Mouse (Mus musculus): ENCODE results near the gene Ptp4a2. TPM values are rescaled to one million over a fixed set of nuclear protein-coding genes. Genes with fewer than 3 reads are reported as not detected.

The Ptp4a2 gene
- polyA plus RNA-seq, 1 experiment from 2014 or later: 347 TPM

GRCm38 (mm10) chr4:129785178-129785577, 25.8 kb upstream of the Ptp4a2 start:
- peaks cover 16% of the 10 kb centered on the region for H3K4me1 ChIP-seq
- no peaks in the 10 kb centered on the region for H3K9me3 ChIP-seq (replicated peaks)
- H3K27ac ChIP-seq: no peak overlapping the region
- no peak for ATAC-seq (ENCODE audit: low FRiP score)
- H3K9ac ChIP-seq: no peak overlapping the region
- H3K36me3 ChIP-seq: no peaks in the 10 kb centered on the region
- H3K4me2 ChIP-seq (replicated peaks): no peak overlapping the region
- H3K27me3 ChIP-seq: no peaks in the 10 kb centered on the region
- H3K4me3 ChIP-seq: no peak overlapping the region
- 4% methylated on average over 4 of the region's 4 CpGs for WGBS

GRCm38 (mm10) chr4:129788693-129789092, 22.3 kb upstream of the Ptp4a2 start:
- Histone ChIP-seq H3K36me3 (no peaks in the 10 kb centered on the region), H3K27ac (no peak overlapping the region), H3K9ac (no peak overlapping the region), H3K27me3 (no peaks in the 10 kb centered on the region), H3K4me2 (replicated peaks) (no peak overlapping the region), H3K4me3 (no peak overlapping the region), H3K9me3 (replicated peaks) (no peaks in the 10 kb centered on the region), H3K4me1 (0 out of 2 replicates have a peak, but pooled peaks cover 8% of the 10 kb centered on the region)
- WGBS: 73% methylated on average over 8 of the region's 8 CpGs
- no peak for ATAC-seq (ENCODE audit: low FRiP score)

GRCm38 (mm10) chr4:129789635-129790034, 21.4 kb upstream of the Ptp4a2 start:
- Histone ChIP-seq H3K4me1 (peaks cover 9% of the 10 kb centered on the region; the same call in 1 of the 2 replicates), H3K27ac (no peak overlapping the region), H3K4me3 (no peak overlapping the region), H3K27me3 (no peaks in the 10 kb centered on the region), H3K9ac (no peak overlapping the region), H3K9me3 (replicated peaks) (no peaks in the 10 kb centered on the region), H3K4me2 (replicated peaks) (no peak overlapping the region), H3K36me3 (no peaks in the 10 kb centered on the region)
- no peak for ATAC-seq (ENCODE audit: low FRiP score)
- WGBS: 90% methylated on average over 2 of the region's 2 CpGs

- no peaks in the 10 kb centered on the region for H3K9me3 ChIP-seq (replicated peaks)
- no peak overlapping the region for H3K27ac ChIP-seq
- H3K4me2 ChIP-seq (replicated peaks): no peak overlapping the region
- H3K9ac ChIP-seq: no peak overlapping the region
- WGBS: 73% methylated on average over 3 of the region's 3 CpGs
- no peak overlapping the region for H3K4me3 ChIP-seq
- ATAC-seq (ENCODE audit: low FRiP score): no peak
- peaks cover 3% of the 10 kb centered on the region; the same call in 1 of the 2 replicates for H3K27me3 ChIP-seq
- H3K4me1 ChIP-seq: peaks cover 16% of the 10 kb centered on the region
- H3K36me3 ChIP-seq: no peaks in the 10 kb centered on the region
These were observed 20.5 kb upstream of the Ptp4a2 start for GRCm38 (mm10) chr4:129790475-129790874.

- H3K27me3 ChIP-seq: peaks cover 6% of the 10 kb centered on the region; the same call in 1 of the 2 replicates
- H3K4me1 ChIP-seq: peaks cover 20% of the 10 kb centered on the region
- no peaks in the 10 kb centered on the region for H3K36me3 ChIP-seq
- no peaks in the 10 kb centered on the region for H3K9me3 ChIP-seq (replicated peaks)
- H3K27ac ChIP-seq: no peak overlapping the region
- WGBS: 11% methylated on average over 1 of the region's 1 CpGs
- H3K9ac ChIP-seq: no peak overlapping the region
- no peak for ATAC-seq (ENCODE audit: low FRiP score)
- no peak overlapping the region for H3K4me3 ChIP-seq
- H3K4me2 ChIP-seq (replicated peaks): no peak overlapping the region
These were observed 19.6 kb upstream of the Ptp4a2 start for GRCm38 (mm10) chr4:129791399-129791798.

- Histone ChIP-seq H3K27ac (no peak overlapping the region), H3K9me3 (replicated peaks) (no peaks in the 10 kb centered on the region), H3K27me3 (peaks cover 6% of the 10 kb centered on the region; the same call in 1 of the 2 replicates), H3K36me3 (no peaks in the 10 kb centered on the region), H3K4me1 (peaks cover 20% of the 10 kb centered on the region), H3K9ac (no peak overlapping the region), H3K4me2 (replicated peaks) (no peak overlapping the region), H3K4me3 (no peak overlapping the region)
- WGBS: 87% methylated on average over 7 of the region's 7 CpGs
- no peak for ATAC-seq (ENCODE audit: low FRiP score)
These were observed 18.3 kb upstream of the Ptp4a2 start for GRCm38 (mm10) chr4:129792666-129793202.

GRCm38 (mm10) chr4:129793713-129794329, 17.2 kb upstream of the Ptp4a2 start:
- no peak for ATAC-seq (ENCODE audit: low FRiP score)
- WGBS: 59% methylated on average over 5 of the region's 5 CpGs

GRCm38 (mm10) chr4:129795151-129795860, 15.7 kb upstream of the Ptp4a2 start:
- H3K27me3 ChIP-seq: peaks cover 6% of the 10 kb centered on the region; the same call in 1 of the 2 replicates
- H3K9me3 ChIP-seq (replicated peaks): no peaks in the 10 kb centered on the region
- H3K9ac ChIP-seq: 0 out of 2 replicates have a peak overlapping the region, but pooled peaks have one; percentile 8
- peak overlapping the region; percentile 76 for H3K27ac ChIP-seq
- ATAC-seq (ENCODE audit: low FRiP score): no peak
- H3K4me2 ChIP-seq (replicated peaks): peak overlapping the region; percentile 26
- 19% methylated on average over 17 of the region's 17 CpGs for WGBS
- H3K4me1 ChIP-seq: peaks cover 22% of the 10 kb centered on the region
- H3K4me3 ChIP-seq: no peak overlapping the region
- no peaks in the 10 kb centered on the region for H3K36me3 ChIP-seq

More at GRCm38 (mm10) chr4:129793713-129794329, 17.2 kb upstream of the Ptp4a2 start:
- Histone ChIP-seq H3K27me3 (peaks cover 6% of the 10 kb centered on the region; the same call in 1 of the 2 replicates), H3K4me2 (replicated peaks) (no peak overlapping the region), H3K4me1 (peaks cover 22% of the 10 kb centered on the region), H3K36me3 (no peaks in the 10 kb centered on the region), H3K9ac (no peak overlapping the region), H3K9me3 (replicated peaks) (no peaks in the 10 kb centered on the region), H3K4me3 (no peak overlapping the region), H3K27ac (no peak overlapping the region)

GRCm38 (mm10) chr4:129795861-129796260, 15.2 kb upstream of the Ptp4a2 start:
- Histone ChIP-seq H3K4me1 (peaks cover 22% of the 10 kb centered on the region), H3K9me3 (replicated peaks) (no peaks in the 10 kb centered on the region), H3K36me3 (no peaks in the 10 kb centered on the region), H3K9ac (no peak overlapping the region), H3K4me3 (no peak overlapping the region), H3K4me2 (replicated peaks) (peak overlapping the region; percentile 26), H3K27me3 (peaks cover 6% of the 10 kb centered on the region; the same call in 1 of the 2 replicates), H3K27ac (peak overlapping the region; percentile 76)
- ATAC-seq (ENCODE audit: low FRiP score): no peak
- WGBS: 36% methylated on average over 8 of the region's 8 CpGs

- Histone ChIP-seq H3K9me3 (replicated peaks) (no peaks in the 10 kb centered on the region), H3K4me1 (peaks cover 16% of the 10 kb centered on the region), H3K4me3 (no peak overlapping the region), H3K27ac (no peak overlapping the region), H3K27me3 (peaks cover 6% of the 10 kb centered on the region; the same call in 1 of the 2 replicates), H3K9ac (no peak overlapping the region), H3K36me3 (no peaks in the 10 kb centered on the region), H3K4me2 (replicated peaks) (no peak overlapping the region)
- 35% methylated on average over 5 of the region's 5 CpGs for WGBS
- no peak for ATAC-seq (ENCODE audit: low FRiP score)
These were observed 13.0 kb upstream of the Ptp4a2 start for GRCm38 (mm10) chr4:129797985-129798384.

GRCm38 (mm10) chr4:129803368-129803767, 7.7 kb upstream of the Ptp4a2 start:
- no peak overlapping the region for H3K9ac ChIP-seq
- H3K36me3 ChIP-seq: no peaks in the 10 kb centered on the region
- ATAC-seq (ENCODE audit: low FRiP score): no peak
- no peak overlapping the region for H3K4me2 ChIP-seq (replicated peaks)
- H3K27me3 ChIP-seq: no peaks in the 10 kb centered on the region
- WGBS: 95% methylated on average over 1 of the region's 1 CpGs
- H3K4me3 ChIP-seq: no peak overlapping the region
- no peaks in the 10 kb centered on the region for H3K4me1 ChIP-seq
- H3K9me3 ChIP-seq (replicated peaks): no peaks in the 10 kb centered on the region
- H3K27ac ChIP-seq: no peak overlapping the region

GRCm38 (mm10) chr4:129805059-129805458, 6.0 kb upstream of the Ptp4a2 start:
- Histone ChIP-seq H3K27ac (no peak overlapping the region), H3K9ac (no peak overlapping the region), H3K4me2 (replicated peaks) (no peak overlapping the region), H3K9me3 (replicated peaks) (no peaks in the 10 kb centered on the region), H3K36me3 (no peaks in the 10 kb centered on the region), H3K4me3 (no peak overlapping the region), H3K27me3 (0 out of 2 replicates have a peak, but pooled peaks cover 3% of the 10 kb centered on the region), H3K4me1 (no peaks in the 10 kb centered on the region)
- ATAC-seq (ENCODE audit: low FRiP score): no peak
- 89% methylated on average over 3 of the region's 3 CpGs for WGBS

Data from hindbrain, embryonic 12.5 days (tissue).